Mouse (Mus musculus): ENCODE measurements around the gene Cplx3.

Gene Cplx3

DNA sequence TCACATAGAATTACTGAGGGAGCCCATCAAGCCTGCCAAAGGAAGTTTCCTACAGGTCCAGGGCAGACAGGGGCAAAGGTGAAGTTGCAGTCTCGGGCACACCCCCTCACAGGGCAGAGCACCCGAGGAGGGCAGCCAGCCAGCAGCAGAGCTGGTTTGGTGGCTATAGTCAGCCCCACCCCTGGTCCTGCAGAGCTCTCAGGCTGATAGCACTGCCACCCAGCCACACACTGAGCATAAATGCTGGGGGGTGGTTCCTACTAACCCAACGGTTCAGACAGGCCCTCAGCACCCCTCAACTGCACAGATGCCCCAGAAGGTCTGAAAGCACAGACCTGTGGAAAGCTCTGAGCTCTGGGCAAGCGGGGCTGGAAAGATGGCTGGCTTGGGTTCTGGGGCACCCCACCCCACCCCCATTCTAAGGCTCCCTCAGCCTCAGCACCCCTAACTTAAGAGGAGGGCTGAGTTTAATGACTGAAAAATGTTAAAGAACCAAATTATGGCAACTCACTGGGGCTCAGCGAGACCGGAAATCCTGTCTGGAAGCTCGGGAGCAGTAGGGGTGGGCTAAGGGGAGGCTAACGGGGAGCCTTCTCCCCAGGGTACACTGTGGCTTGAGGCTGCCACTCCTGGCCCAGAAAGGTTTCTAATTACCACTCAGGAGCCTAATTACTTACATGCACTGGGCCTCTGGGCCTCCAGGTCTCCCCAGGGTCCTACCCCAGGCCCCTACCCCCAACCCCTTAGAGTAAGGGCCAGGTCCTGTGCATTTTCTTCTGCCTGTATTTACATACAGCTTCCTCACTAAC lies 32.8 kb upstream of the Cplx3 start:
- DNase-seq (ENCODE audit: low spot score), result peak; percentile 88

DNA sequence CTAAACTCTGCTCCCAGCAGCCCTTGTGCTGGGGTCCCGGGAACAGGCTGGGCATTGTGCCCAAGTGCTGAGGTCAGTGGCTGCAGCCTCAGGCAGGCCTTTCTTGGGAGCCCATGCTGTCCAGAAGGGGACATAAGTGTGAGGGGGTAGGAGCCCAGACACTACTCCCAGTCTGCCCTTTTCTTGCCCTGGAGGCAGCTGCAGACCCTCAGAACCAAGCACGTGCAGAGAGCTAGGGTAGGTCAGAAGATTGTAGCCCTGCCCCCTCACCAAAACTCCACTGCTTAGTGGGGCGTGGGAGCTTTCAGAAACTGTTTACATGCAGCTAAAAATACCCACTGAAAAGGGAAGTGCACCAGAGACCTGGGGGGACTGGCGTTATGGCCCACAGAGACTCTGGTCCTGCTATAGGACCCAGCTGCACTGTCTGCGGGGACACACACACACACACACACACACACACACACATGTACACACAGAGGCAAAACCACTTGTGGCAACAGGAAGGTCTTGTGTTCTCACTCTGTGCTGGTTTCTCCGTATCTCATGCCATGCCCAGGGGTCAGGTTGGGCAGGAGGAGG lies 31.8 kb upstream of the Cplx3 start:
- peak; percentile 56 for DNase-seq (ENCODE audit: low spot score)

DNA sequence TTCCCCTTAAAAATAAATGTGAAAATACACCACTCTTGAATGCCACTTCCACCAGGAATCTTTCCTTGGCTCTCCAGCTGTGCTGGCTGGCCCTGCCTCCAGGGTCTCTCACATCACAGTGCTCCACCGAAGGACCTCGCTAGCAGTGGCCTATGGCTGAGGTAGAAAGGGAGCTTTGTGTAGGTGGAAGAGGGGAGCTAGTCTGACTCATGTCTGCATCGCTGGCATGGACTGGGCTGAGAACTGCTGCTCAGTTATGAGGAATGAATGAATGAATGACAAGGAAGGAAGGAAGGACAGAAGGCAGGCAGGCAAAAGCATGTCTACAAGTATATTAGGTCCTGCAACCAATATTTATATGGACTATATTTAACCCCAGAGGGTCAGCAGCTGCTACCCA lies 31.2 kb upstream of the Cplx3 start:
- DNase-seq (ENCODE audit: low spot score), result no peak

DNA sequence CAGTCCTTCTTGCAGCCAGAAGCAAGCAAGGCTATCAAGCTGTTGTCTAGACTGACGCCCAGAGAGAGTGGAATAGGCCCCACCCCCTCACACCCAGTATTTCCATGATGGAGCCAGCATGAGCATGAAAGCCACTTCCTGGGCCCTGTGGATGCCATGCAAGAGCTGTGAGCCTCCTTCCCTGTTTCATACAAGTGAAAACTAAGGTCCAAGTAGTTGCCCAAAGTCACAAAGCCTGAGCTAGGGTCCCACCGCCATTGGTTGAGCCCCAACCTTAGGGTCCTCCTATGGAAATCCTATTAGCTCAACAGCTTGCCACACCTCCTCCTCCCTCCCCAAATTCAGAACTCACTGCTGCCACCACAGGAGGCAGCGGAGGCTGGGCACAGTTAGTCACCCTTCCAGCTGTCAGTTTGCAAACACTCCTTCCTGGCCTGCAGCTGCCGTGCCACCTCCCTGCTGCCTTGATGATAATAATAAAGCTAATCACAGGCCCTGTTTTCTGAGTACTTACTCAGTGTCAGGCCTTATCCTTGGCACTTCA lies 27.5 kb upstream of the Cplx3 start:
- no peak for DNase-seq (ENCODE audit: low spot score)

DNA sequence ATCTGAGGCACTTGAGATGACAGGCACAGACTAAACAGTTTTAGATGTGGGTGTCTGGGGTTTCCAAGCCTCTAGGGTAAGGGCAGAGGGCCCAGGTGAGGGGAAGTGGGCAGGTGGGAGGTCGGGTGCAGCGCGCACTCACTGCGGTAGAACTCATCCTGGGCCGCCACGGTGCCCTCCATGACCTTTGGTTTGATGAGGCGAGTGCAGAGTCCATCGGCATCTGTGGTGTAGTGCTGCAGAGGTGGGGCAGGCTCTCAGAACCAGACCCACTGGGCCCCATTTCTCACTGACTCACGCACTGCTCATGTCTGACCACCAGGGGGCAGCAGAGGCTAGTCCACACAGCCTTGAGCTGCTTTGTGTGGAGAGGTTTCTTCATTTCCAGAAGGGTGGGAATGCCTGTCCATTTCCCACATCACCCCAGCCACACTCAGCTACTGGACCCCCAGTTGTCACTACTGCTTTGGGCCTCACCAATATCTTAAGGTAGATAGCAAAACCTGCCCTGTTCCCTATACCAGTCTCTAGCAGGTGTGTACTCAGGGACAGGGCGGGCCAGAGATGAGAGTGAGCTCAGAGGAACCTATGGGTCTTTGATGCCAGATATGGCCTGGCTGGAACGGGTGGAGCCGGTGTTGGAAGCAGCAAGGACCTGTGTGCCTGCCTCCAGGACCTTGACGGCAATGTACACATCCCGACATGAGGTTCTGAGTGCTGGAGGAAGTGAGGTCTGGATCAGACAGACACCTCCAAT lies 23.2 kb upstream of the Cplx3 start:
- DNase-seq (ENCODE audit: low spot score), result peak; percentile 83

DNA sequence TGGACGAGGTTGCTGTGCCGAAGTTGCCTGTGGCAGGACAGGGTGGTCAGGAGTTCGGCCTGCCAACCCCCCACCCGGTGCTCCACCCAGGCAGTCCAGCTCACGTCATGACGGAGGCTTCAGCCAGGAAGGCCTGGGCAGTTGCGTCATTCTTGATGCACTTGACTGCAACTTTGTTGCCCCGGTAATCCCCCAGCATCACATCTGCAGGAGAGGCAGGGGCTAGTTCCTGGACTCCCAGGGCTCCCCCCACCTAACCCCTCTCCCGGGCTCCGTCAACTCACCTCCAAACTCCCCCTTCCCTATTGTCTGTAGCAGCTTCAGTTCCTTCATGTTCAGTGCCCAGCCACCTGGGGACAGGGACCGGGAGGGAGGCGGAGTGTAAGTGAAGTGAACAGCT lies 22.6 kb upstream of the Cplx3 start:
- no peak for DNase-seq (ENCODE audit: low spot score)

DNA sequence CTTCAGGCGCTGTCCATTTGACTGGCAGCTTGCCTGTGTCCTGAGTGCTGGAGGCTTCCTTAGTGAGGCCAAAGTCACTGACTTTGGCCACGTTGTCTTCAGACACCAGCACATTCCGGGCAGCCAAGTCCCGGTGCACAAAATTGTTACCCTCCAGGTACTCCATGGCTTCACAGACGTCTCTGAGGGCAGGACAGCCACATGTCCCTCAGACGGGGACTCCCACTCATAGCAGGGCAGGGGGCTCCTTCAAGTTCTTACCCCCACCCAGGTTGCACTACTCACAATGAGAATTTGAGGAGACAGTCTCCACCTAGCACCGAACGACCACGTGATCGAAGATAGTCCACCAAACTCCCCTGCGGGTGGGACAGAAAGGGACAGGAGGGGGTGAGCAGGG lies 21.8 kb upstream of the Cplx3 start:
- DNase-seq (ENCODE audit: low spot score), result no peak

DNA sequence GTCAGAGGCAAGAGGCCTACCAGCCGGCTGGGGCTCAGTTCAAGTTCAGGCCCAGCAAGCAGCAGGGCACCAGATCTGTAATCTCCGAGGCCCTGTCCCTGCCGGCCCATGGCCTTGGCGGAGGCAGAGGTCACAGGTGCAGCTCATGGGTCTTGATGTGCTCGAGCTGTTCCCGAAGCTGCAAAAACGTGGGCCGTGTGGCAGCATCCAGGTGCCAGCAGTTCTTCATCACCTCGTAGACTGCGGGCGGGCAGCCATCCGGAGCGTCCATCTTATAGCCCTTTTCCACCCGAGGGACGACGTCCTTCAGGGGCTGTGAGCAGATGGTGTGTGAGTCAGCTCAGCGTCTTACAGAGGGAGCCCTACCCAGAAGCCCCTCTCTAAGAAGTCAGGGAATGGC lies 21.1 kb upstream of the Cplx3 start:
- no peak for DNase-seq (ENCODE audit: low spot score)

DNA sequence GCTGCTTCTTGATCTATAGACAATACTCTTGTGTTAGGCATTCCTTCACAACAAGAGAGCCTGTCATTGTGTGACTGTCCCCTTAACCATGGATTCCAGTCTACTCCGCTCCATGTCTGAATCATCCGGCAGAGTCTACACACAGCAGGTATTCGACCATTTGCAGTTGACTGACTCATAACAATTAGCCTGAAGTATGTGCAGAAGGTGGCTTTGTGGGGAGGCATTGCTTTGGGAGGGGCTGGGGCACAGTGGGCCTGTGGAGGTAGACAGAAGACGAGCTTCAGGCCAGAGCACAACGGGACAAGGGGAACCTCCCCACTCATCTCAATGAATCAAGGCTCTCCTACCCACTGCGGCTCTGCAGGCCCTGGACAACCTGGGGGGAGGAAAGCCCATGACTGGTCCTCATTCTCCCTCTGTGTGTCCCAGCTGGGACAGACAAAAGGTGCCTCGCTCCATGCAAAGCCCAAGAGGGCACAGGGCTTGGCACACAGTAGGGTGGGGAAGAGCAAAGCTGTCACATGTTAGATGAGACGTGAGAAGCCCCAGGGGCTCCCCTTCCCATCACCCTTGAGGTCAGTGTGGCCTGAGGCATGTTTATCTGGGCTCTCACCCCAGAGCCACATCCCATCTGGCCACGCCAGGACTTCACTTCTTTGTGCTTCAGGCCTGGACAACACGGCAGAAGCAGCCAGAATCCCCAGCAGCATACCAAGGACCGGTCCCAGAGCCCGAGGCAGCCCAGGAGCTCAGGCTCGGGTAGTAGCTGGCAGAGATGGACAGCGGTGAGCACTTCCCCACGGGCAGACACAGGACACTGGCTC lies 19.8 kb upstream of the Cplx3 start:
- no peak for DNase-seq (ENCODE audit: low spot score)

DNA sequence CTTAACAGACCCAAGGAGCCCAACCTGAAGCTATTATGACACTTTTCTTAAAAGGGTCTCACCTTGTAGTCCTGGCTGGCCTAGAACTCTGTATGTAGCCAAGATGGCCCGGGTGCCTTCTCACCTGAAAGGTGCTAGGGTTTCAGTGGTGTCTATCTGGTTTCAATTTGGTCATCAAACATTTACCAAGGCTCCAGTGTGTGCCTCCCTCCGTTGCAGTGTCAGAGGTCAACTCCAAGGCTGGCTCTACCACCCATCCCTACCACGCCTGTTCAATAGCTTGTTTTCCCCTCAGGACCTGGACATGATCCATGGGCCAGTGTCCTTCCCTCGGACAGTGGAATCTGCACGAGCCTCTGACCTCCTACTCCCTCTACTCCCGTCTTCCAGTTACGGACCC lies 18.2 kb upstream of the Cplx3 start:
- DNase-seq (ENCODE audit: low spot score), result no peak

DNA sequence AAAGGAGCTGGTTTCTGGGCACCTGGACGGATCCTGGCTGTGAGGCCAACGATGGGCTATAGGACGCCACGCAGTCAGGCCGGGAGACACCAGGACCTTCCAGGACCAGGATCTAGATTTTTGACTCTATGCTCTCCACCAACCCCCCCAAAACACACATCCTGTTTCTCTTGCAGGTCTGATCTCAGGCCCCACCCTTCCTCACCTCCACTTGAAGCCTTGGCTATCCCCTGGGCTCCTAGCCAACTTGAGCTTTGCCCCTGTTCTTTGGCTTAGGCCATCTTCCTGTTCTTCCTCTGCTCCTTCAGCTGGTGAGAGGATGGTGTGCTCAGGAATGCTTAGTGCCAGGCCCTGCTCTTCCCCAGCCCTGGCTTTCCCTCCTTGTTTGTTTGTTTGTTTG lies 14.6 kb upstream of the Cplx3 start, which contains the start of gene Lman1l:
Lman1l (minus strand) TSS at position 101 of the 400 bp plus-strand sequence.
- DNase-seq (ENCODE audit: low spot score), result no peak

DNA sequence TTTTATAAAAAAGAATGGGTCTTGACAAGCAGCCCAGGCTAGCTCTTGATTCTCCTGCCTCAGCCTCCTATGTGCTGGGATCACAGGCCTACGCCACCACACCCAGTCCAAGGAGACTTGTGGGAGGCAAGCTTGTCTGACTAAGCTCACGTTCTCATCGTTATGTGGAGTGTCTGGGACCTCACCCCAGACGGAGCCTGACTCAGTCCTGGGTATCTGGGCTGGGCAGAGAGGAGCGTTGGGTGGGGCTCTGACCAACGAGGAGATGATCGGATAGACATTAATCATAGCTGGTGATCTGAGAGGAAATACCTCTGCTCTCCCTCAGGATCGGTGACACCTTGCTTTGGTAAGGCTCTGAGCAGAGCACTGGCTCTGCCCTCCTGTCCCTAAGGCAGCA lies 12.8 kb upstream of the Cplx3 start:
- no peak for DNase-seq (ENCODE audit: low spot score)

DNA sequence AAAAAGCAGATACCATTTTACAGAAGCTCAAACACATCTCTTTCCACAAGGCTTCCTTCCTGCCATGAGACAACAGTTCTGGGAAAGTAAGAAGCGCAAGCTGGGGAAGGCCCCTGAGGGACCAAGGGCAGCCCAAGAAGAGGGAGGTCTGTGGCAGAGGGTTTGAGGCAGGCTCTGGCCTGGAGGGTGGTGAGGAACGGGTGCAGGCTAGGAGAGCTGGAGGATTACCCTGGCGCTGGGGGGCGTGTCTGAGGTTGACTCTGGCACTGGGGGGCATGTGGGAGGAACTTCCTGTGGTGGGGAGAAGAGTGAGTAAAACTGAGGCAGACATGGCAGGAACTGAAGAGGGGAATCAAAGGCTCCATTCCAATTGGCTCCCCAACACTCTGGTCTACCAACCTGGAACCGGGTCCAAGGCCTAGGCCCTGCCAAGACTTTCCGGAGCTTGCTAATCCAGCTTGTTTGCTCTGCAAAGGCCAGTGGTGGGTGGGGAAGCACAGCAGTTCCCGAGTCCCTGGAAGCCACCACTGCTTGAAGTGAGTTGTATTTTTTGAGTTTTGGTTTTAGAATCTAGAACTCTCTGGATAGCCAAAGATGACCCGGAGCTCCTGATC lies 11.6 kb upstream of the Cplx3 start:
- DNase-seq (ENCODE audit: low spot score), result no peak

DNA sequence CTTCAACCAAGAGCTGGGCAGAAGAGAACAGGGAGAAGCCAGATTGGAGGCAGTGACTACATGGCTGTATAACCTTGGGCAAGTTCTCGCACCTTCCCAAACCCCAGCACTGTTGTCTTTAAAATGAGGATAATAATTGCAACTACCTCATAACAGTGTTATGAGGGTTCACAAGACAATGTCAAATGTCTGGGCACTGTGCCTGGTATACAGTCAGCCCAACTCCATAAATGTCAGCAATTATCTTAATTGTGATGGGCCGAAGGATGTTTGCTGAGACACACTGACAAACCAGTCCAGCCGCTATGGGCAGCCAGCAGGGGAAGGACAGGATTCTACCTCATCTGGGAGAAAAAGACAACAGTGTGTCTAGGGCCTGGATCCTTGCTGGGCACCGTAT lies 8.7 kb upstream of the Cplx3 start:
- no peak for DNase-seq (ENCODE audit: low spot score)

DNA sequence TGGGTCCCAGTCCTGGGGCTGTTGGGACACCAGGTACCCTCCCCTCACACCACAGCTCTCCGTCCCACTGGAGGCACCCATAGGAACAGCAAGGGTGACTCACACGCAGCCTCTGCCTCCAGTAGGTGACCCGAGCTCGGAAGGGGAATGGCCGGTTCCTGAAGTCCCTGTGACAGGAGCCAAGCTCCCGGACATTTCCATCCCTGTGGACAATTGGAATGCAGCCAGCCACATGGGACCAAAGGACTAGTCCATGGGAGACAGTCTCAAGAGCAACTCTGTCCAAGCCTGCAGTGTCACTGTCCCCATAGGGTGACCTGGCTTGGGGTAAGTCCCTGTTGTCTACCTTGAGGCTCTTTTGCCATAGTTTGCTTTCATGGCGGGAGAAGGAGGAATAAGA lies 7.9 kb upstream of the Cplx3 start:
- no peak for DNase-seq (ENCODE audit: low spot score)

DNA sequence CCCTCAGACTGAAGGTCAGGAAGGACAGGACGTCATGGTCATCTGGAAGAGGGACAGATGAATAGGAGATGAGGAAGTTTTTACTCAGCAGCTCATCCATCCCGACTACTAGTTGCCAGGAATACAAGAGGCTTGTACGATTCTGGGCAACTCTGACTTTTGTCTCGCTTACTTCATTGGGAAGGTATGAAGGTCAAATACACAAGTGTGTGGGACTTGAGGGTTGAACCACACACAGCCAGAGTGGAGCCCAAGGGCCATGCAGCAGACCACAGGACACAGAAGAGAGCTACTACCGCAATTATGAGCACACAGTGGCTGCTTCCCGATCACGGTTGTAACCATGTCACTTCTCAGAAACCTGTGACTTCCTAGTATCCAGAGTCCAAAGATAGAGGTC lies 6.5 kb upstream of the Cplx3 start:
- no peak for DNase-seq (ENCODE audit: low spot score)

DNA sequence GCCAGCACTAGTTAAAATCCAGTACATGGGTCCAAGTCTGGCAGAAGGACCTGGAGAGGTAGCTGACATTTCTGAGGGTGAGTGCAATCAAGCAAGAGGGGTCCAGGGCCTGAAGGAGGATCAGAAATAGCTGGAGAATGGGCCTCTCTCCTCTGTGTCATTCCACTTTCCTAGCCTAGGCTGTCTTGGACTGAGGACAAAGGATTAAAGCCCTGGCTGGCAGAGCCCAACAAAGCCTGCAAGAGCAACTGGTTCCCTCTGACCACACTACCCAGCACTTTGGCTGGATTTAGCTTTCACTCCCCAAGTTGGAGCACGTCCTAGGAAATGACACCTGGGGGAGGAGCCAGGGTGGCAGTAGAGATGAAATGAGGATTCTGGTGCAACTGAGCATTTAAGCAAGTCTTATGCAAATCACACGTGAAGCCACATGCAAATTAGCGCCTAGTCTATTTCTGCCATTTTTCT lies 4.3 kb upstream of the Cplx3 start:
- DNase-seq (ENCODE audit: low spot score), result no peak

DNA sequence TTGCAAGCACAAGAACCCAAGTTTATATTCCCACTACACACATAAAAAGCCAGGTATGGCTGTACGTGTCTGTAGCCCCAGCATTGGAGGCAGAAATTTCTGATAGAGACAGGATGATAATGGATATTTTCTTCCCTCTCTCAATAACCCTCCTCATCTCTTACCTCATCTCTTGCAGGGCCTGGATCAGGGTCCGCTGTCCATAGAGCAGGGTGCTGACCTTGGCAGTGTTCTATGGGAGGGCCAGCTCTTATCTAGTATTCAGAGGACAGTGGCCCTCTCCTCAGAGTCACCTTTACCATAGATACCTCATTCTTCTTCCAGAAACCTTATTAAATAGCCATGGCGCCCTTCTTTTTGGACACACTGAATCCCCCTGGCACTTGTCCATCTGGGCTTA lies 3.7 kb upstream of the Cplx3 start:
- DNase-seq (ENCODE audit: low spot score), result no peak

DNA sequence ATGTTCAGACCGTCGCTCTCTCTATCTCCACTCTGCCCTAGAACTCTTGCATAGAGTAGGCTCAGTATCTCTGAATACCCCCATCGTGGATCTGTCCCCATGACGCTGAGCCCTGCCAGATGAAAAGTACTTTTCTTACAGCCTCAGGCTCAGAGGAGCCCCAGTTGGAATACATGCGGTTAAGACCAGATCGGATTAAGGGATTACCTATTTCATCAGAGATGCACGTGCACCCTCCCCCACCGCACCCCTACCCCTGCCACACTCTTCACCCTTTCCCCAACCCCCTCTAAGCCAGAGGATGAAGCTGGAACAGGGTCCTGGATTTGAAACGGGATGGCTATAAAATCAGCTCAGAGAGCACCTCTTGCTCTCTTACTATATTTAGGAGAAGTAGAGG lies 578 bp downstream of the Cplx3 start:
- no peak for DNase-seq (ENCODE audit: low spot score)

DNA sequence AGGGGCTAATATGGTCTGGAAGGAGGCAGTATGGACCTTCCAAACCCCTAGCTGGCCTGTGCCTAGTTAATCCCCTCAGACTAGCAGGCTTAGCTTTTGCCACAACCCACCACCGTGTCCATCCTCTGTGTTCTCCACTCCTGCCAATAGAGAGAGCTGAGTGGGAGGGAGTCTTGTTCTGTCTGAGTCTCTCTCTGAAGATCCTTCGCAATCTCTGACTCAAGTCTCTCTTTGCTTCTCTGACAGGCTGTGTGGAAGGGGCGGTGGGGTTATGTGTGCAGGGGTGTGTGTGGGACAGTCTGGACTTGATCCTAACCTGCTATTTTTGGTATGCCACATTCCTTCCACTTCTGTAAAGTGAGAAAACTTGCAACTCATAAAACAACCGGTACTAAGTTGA lies 1.2 kb downstream of the Cplx3 start:
- no peak for DNase-seq (ENCODE audit: low spot score)

DNA sequence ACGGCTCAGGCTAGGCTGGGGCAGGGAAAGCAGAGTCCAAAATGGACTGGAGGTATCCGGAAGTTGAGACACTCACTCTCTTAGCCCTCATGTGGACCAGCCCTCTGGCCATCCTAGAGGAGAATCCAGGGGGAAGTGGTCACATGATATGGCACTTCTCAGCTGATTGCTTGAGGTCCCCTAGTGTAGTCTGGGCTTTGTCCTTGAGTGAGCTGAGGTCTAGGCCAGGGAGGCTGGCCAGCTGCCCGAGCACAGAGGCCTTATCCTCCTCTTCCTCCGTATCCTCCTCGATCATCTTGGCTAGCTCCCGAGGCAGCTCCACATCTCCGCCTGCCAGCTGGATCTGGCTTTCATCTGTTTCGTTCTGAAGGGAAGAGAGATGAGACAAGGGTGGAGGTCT lies 4.0 kb downstream of the Cplx3 start:
- no peak for DNase-seq (ENCODE audit: low spot score)

DNA sequence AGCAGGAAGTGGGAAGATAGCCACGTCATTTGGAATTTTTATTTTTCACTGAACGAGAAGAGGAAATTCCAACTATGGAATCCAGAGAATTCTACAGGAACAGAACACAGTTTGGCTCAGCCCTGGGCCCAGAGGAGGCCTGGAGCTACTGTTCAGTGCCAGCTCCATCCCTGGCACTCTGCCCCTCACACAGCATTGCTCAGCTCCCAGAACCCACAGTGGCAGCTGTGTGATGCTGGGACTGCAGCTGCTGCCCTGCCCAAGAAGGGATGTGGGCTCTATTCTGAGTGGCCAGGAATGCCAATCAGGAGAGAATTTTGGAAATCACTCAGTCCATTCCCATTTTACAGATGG lies 4.8 kb downstream of the Cplx3 start:
- DNase-seq (ENCODE audit: low spot score), result no peak
